Mouse (Mus musculus): ENCODE data around the gene Tmem50a.

DNA sequence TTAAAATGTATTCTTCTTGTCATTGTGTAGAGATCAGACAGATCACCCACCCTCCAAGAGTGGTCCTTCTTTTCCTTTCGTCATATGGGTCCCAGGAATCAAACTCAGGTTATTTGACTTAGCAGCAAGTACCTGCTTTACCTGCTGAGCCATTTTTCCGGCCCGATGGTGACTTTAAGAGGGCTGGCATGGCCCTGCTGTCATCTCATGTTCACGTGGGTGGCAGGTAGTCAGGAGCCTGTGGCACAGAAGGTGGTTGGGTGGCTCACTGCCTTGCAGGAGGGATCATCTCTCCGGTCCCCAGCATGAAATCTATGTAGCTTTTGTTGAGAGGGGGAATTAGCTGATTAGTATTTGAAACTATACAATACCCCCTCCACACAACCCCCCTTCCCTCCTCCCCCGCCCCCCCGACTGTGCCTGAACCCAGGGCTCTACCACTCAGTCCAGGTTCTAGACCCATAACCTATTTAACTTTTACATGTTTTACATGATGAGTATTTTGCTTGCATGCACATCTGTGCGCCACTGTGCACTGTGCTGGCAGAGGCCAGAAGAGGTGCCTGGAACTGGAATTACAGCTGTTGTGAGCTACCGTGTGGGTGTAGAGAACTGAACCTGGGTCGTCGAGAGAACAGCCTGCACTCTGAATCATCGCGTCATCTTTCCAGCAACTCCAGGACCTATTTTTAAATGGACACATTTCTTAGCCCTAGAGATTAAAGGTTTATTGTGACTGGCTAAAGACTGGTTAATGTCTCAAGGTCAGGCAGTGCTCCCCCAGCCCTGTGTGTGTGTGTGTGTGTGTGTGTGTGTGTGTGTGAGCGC, 613 bp upstream of the Tmem50a start:
- TF ChIP-seq CEBPB (IDR thresholded peaks at IDR 0.05; ENCODE audit: insufficient read depth, poor library complexity, severe bottlenecking) (no peak), POLR2A (IDR thresholded peaks at IDR 0.05; ENCODE audit: insufficient read length, low read depth) (no peak), MAX (IDR thresholded peaks at IDR 0.05; ENCODE audit: low read depth) (no peak), MYOD1 (IDR thresholded peaks at IDR 0.05; ENCODE audit: control insufficient read depth in 1 of 3, insufficient read length in 2 of 3, low read depth in 2 of 3) (no peak)

All from myocyte (in vitro differentiated cells).